Mouse (Mus musculus): ENCODE data around the gene Serpina5.
"Not testable (repeated sequence)": the region's sequence is repeated elsewhere in the genome, so short reads cannot be mapped to it uniquely, and the experiment has no call there.

Serpina5 gene

DNA sequence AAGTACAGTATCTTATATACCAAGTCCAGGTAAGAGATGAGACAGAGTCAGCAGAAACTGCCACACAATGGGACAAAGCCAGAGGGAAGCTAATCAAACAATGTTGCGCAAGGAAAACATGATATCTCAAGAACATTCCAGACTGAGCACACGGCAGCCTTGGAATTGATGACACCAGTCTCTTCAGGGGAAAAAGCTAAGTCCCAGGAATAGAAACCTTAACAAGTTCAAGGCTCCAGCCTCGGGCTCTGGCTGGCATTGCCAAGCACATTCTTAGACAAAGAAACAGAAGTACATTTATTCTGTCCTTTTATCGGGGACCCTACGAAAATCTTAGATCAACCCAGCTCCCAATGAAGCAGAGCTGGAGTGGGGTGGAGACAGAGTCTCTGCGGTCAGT is at the start of gene Serpina5:
Gene Serpina5 (plus strand): TSS at position 346 of the 400 bp plus-strand sequence.
- DNase-seq (ENCODE audit: low spot score): no peak

- no peak for DNase-seq (ENCODE audit: low spot score)
Measured at GRCm38 (mm10) chr12:104053995-104054394, 46.9 kb upstream of the Serpina5 start.

DNA sequence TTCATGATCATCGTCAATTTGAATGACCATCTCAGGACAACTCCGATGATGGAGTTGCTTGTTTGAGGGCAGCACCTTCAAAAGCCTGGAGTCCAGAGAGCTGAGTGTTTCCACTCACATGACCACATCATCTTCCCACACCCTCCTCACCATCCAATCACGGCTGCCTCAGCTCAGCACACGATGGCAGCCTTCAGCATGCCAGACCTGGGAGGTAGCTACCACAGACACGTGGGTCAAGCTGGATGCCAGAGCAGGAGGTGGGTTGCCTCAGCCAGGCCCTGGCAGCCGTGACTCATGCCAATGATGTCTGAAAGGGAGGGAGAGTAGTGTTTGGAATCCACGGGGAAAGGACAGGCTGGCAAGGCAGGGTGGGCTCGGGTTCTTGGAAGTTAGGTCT is 45.2 kb upstream of the Serpina5 start:
- no peak for DNase-seq (ENCODE audit: low spot score)

GRCm38 (mm10) chr12:104057050-104057449 is 43.9 kb upstream of the Serpina5 start:
- no peak for DNase-seq (ENCODE audit: low spot score)

DNA sequence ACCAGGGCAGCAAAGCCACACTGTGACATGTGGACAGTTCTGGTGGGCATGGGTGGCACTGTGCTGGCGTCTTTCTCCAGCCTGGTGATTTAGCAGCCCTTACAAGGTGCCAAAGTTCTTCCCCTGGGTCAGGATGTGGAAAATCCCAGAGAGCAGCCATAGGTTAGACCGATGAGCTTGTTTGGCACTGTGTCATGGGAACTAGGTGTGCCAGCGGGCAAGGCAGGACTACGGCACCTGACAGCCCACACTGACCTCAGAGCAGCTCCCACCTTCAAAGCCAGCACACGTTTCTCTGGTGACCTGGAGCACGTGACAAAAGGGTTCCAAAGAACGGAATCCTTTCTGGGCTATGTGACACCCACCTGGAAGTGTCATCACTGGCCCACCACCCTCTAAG is 43.4 kb upstream of the Serpina5 start:
- no peak for DNase-seq (ENCODE audit: low spot score)

GRCm38 (mm10) chr12:104060126-104060525 is 40.8 kb upstream of the Serpina5 start:
- no peak for DNase-seq (ENCODE audit: low spot score)

GRCm38 (mm10) chr12:104061862-104062261 is 39.1 kb upstream of the Serpina5 start:
- no peak for DNase-seq (ENCODE audit: low spot score)

GRCm38 (mm10) chr12:104064532-104064931 is 36.4 kb upstream of the Serpina5 start:
- DNase-seq (ENCODE audit: low spot score): peak; percentile 35

GRCm38 (mm10) chr12:104064996-104065395 is 35.9 kb upstream of the Serpina5 start:
- DNase-seq (ENCODE audit: low spot score): peak; percentile 46

- DNase-seq (ENCODE audit: low spot score): peak; percentile 66
Measured at GRCm38 (mm10) chr12:104066241-104066640, 34.7 kb upstream of the Serpina5 start.

DNA sequence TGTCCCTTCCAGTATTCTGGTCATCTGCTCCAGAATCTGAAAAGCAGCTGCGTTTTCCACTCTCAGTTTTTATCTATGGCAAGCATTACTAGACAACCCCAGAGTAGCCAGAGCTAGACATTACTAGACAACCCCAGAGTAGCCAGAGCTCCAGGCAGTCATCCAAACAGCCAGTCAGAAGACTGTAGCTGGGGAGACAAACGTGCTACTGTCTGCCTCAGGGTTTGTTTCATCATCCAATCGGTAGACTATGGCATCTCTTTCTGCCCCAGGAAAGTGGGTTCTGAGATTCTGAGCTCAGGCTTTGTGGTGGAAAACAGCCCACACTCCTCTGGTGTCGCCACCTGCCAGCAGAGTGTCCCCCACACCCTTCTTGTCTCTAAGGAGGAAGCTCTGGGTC is 33.4 kb upstream of the Serpina5 start:
- DNase-seq (ENCODE audit: low spot score): peak; percentile 84

DNA sequence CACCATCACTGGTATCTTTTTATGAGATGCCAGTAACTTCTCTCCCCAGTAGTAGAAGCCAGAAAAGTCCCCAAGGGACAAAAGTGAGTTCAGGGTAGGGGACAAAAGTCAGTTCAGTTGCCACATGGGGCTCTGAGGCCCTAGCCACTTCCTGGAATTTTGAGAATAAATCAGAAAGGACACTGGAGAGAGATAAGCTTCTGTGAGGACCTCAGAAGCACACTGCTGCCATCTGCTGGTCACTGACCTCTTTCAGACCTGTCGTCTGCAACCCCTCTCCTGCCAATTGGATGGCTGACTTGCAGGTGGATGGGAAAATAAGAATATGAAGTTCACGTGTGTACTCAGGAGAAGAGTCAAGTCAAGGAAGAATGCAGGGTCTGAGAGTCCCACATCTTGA is 31.3 kb upstream of the Serpina5 start:
- peak; percentile 83 for DNase-seq (ENCODE audit: low spot score)

- no peak for DNase-seq (ENCODE audit: low spot score)
Measured at GRCm38 (mm10) chr12:104071708-104072107, 29.2 kb upstream of the Serpina5 start.

GRCm38 (mm10) chr12:104072286-104072685 is 28.6 kb upstream of the Serpina5 start:
- DNase-seq (ENCODE audit: low spot score): no peak

- no peak for DNase-seq (ENCODE audit: low spot score)
Measured at GRCm38 (mm10) chr12:104090119-104090518, 10.8 kb upstream of the Serpina5 start.

DNA sequence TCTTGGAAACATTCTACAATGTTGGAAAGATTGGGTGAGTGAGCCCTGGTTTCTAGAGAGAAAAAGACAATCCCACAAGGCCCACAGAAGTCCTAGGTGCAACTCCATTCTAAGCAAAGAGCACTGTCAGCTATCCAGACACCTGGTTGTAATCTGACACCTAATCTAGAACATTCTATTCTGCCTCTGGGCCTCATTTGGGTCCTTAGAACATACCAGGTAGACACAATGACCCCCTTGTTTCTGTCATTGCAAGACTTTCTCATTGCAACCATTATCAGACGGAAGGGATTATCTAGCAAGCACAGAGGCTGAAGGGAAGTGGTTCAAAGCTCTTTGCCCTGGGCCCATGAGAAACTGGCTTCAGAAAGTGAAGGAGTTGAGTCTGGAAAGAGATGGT is 9.6 kb upstream of the Serpina5 start:
- no peak for DNase-seq (ENCODE audit: low spot score)

GRCm38 (mm10) chr12:104105847-104106246 is 4.9 kb downstream of the Serpina5 start:
- no peak for DNase-seq (ENCODE audit: low spot score)

DNA sequence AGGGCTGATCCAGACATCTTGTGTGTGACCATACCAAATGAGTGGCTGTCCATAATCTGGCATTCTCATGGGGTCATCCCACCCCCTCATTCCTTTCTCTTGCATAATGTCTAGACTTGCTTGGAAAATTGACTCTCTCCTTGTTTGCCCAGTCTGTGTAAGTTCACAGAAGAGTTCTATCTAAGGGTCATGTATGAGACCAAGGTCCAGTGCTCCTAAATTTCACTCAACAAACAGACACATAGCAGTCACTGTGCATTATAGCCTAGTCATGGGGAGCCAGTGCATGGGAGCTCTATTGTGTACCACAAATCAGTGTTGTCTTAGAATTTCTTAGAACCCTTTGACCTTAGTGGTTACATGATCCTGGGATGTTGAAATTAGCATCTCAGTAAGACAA is 6.0 kb downstream of the Serpina5 start:
- no peak for DNase-seq (ENCODE audit: low spot score)

GRCm38 (mm10) chr12:104108507-104108906 is 7.6 kb downstream of the Serpina5 start:
- no peak for DNase-seq (ENCODE audit: low spot score)

- DNase-seq (ENCODE audit: low spot score): not testable (repeated sequence)
Measured at GRCm38 (mm10) chr12:104112333-104112732, 11.4 kb downstream of the Serpina5 start, which contains the start of gene Serpina3a. TSS of gene Serpina3a (plus strand) at chr12:104112724.

DNA sequence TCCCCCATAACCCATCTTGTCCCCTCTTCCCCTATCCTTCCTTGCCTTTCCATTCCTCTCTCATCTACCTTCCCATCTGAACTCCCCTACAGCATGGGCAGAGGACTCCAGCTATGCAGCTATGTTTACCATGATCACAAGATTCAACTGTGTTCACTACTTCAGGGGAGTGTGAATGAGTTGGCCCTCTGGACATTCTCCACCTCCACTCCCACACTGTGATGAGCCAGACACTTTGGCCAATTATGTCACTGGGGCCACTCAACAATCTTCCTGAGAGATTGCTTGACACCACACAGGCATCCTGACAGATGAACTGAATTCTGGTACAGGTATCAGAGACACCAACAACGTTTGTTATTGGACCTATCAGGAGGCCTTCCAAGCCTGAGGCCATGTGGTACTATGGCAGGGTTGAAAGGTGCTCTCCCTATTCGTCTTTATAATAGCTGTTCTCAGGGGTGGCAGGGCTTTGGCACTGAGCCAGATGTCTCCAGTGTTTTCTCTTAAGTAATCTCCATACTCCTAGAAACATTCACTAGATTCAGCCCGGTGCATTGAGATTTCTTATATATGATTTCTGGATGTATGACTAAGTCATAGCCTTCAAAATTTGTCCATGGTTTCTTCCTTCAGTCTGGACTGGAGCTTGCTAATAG is 14.1 kb downstream of the Serpina5 start:
- peak; percentile 37 for DNase-seq (ENCODE audit: low spot score)

DNA sequence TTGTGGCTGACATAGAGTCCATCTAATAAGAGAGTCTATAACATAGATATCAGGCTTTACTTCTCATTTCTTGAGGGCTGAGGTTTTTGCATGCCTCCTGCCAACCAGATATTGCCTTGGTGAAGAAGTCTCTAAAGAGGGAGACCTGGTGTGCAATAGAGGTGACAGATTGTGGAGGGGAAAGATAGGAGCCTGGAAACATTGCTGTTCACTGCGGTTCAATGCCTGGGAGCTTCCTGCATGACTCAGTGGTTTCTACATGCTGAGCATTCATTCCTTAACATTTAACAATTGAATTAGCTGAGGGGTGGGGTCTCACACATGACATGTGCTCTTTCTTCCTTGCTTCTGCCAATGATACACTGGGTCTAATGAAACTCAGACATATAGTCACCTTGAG is 22.2 kb downstream of the Serpina5 start:
- no peak for DNase-seq (ENCODE audit: low spot score)

DNA sequence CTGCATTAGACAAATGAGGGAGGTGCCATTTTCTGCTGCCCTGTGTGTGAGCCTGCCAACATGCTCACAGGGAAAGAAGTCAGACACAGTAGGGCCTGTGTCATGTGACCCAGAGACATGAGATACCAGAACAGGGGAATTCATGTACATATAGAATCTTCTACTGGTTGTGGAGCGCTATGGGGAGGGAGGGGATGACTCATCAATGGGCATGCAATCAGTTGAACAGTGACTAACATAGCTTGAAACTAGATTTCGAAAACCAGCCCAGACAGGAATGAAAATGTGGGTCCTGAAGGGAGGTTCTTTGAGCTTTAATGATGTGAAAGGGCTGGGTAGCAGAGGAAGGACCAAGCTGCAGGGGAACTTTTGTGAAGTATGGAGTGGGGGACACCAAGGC is 23.1 kb downstream of the Serpina5 start:
- peak; percentile 40 for DNase-seq (ENCODE audit: low spot score)

GRCm38 (mm10) chr12:104125021-104125560 is 24.2 kb downstream of the Serpina5 start:
- peak; percentile 79 for DNase-seq (ENCODE audit: low spot score)
